Mouse (Mus musculus) intestine, postnatal 0 days (tissue): ENCODE results near the gene Trpm6. TPM values are rescaled to one million over a fixed set of nuclear protein-coding genes. Genes with fewer than 3 reads are reported as not detected.

Experiments used
- ATAC-seq: fragments of 200-750 bp; cut with Nextera tagmentation; 2 replicates; pipeline ENCODE4 v1.8.0; 2017; ENCODE audit warnings: mild to moderate bottlenecking, moderate TSS enrichment, moderate library complexity
- H3K27ac ChIP-seq: fragments of 300-500 bp; sonication (generic); 2 replicates; pipeline ENCODE4 v1.5.1; 2014; ENCODE audit warnings: mild to moderate bottlenecking, low read depth, low read length, moderate library complexity
- H3K27me3 ChIP-seq: fragments of 300-500 bp; sonication (generic); replicated peaks from 2 replicates; pipeline ENCODE4 v1.6.1; 2014; ENCODE audit warnings: low read length, mixed read lengths; ENCODE audit not compliant: control insufficient read depth, insufficient read depth
- H3K36me3 ChIP-seq: fragments of 300-500 bp; sonication (generic); 2 replicates; pipeline ENCODE4 v1.6.1; 2014; ENCODE audit warnings: mild to moderate bottlenecking, moderate library complexity; ENCODE audit not compliant: control insufficient read depth, insufficient read depth
- H3K4me1 ChIP-seq: fragments of 300-500 bp; sonication (generic); replicated peaks from 2 replicates; pipeline ENCODE4 v1.6.1; 2014; ENCODE audit warnings: antibody characterized with exemption, low read length, mixed read lengths; ENCODE audit not compliant: control insufficient read depth, insufficient read depth
- H3K4me2 ChIP-seq: fragments of 300-500 bp; sonication (generic); replicated peaks from 2 replicates; pipeline ENCODE4 v1.6.1; 2014; ENCODE audit warnings: low read depth, mild to moderate bottlenecking, moderate library complexity
- H3K4me3 ChIP-seq: fragments of 300-500 bp; sonication (generic); 2 replicates; pipeline ENCODE4 v1.5.1; 2014; ENCODE audit warnings: low read depth, low read length
- H3K9ac ChIP-seq: fragments of 300-500 bp; sonication (generic); 2 replicates; pipeline ENCODE4 v1.6.1; 2014; ENCODE audit warnings: mild to moderate bottlenecking, low read depth, low read length
- H3K9me3 ChIP-seq: fragments of 300-500 bp; sonication (generic); 2 replicates; pipeline ENCODE4 v1.6.1; 2016; ENCODE audit warnings: mixed run types; ENCODE audit not compliant: control insufficient read depth
- CTCF ChIP-seq: sonication (generic); IDR thresholded peaks from 2 replicates; pipeline ENCODE4 v1.5.1; 2016; ENCODE audit warnings: low read depth, mild to moderate bottlenecking, control low read depth, antibody characterized with exemption, moderate library complexity
- WGBS: fragments of 180-500 bp; shearing (Covaris S2); extraction: QIAGEN DNeasy Blood & Tissue Kit; methylation state at CpG from one replicate; pipeline ENCODE4 v1.1.7; 2014; 5-methylcytosine and 5-hydroxymethylcytosine counted together
- polyA plus RNA-seq: library from polyadenylated mRNA; unstranded; fragments of >200 nt; fragmentation: Nextera tagmentation; extraction: Ambion mirVana; gene quantifications from 2 replicates; pipeline ENCODE4 v1.2.1, GENCODE M21; 2015

Trpm6 gene
- polyA plus RNA-seq, 1 experiment from 2014 or later: 0.08 TPM

DNA sequence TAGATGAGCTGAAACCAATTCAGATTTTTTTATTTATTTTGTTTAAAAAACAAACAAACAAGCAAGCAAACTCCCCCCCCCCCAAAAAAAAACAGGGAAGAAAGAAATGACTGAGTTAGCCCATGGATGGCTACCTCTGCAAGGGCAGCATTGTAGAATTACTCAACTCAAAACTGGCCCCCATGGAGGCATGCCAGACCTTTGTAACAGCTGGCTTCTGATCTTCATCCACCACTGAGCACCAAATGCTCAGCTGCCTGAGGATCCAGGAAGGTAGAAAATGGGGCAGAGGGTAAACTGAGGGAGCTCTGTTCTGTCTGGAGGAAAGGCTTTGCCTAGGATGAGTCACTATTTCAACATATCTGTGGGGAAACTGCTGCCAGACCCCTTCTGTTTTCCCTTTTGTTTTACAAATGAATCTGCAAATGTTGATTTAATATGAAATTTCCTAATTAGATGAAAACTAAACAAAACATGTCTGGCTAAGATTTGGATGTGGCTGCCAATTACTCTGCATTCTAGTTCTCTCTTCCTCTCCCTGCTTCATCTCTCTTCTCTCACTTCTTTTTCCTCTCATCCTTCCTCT lies 162.1 kb downstream of the Trpm6 start:
- no peak overlapping the region for H3K4me2 ChIP-seq
- TF ChIP-seq CTCF: no peak
- H3K27me3 ChIP-seq: no peaks in the 10 kb centered on the region
- H3K9me3 ChIP-seq: no peaks in the 10 kb centered on the region
- H3K36me3 ChIP-seq: no peaks in the 10 kb centered on the region
- no peak overlapping the region for H3K27ac ChIP-seq
- H3K4me3 ChIP-seq: no peak overlapping the region
- no peaks in the 10 kb centered on the region for H3K4me1 ChIP-seq
- no peak overlapping the region for H3K9ac ChIP-seq
- no peak for ATAC-seq

GRCm38 (mm10) chr19:18941391-18941790 lies 191.6 kb downstream of the Trpm6 start:
- H3K9me3 ChIP-seq: no peaks in the 10 kb centered on the region
- no peak for ATAC-seq
- H3K36me3 ChIP-seq: no peaks in the 10 kb centered on the region
- 82% methylated on average over 6 of the region's 6 CpGs for WGBS
- H3K4me2 ChIP-seq: no peak overlapping the region
- no peaks in the 10 kb centered on the region for H3K27me3 ChIP-seq
- no peak overlapping the region for H3K9ac ChIP-seq
- no peak for TF ChIP-seq CTCF
- H3K4me1 ChIP-seq: no peaks in the 10 kb centered on the region
- no peak overlapping the region for H3K27ac ChIP-seq
- no peak overlapping the region for H3K4me3 ChIP-seq

Other genes with a start within 250 kb of the Trpm6 start
- gene Ostf1, start 118.2 kb upstream of the Trpm6 start, polyA plus RNA-seq: 140 and 143 TPM in 2 replicates
- 4.7 and 6.2 TPM in 2 replicates for gene Nmrk1, start 118.0 kb upstream of the Trpm6 start, polyA plus RNA-seq
- gene Carnmt1, start 79.2 kb upstream of the Trpm6 start, polyA plus RNA-seq: 14.5 and 15.5 TPM in 2 replicates
- gene D030056L22Rik, start 36.8 kb upstream of the Trpm6 start, polyA plus RNA-seq: 11.2 and 11.3 TPM in 2 replicates